ENCODE assay signal across 22 mouse cellular contexts in genomic region chr1:122667619-122668018, GRCm38 (mm10).
A peak's percentile ranks its signal among the peaks of the same experiment; 100 is the strongest.
DNase-seq lines count a peak whose midpoint lies in the region; ATAC-seq and TF ChIP-seq lines count a peak whose summit lies in the region.
"Had no signal": no experiment of that assay in that cellular context is flagged by ENCODE, and none has a peak within 500 bp of the region (broad histone marks: within the 10 kb centered on the region; RNA-seq: fewer than 3 reads in every experiment).

No protein-coding gene starts in this region.

- ATAC-seq in forebrain, embryonic 15.5 days (replicated peaks), result peak; percentile 48; the same call in 1 of the 2 replicates
- no peak for ATAC-seq in midbrain, embryonic 14.5 days (ENCODE audit: low FRiP score, low TSS enrichment)
- no peak for ATAC-seq in midbrain, embryonic 11.5 days (ENCODE audit: low FRiP score)
- ATAC-seq: inflammation-experienced regulatory T-cells, adult 6 months; intestine, postnatal 0 days; Patski had no signal

- H3K27me3 ChIP-seq in forebrain, embryonic 15.5 days, result no peaks in the 10 kb centered on the region
- no peaks in the 10 kb centered on the region for H3K27me3 ChIP-seq in forebrain, embryonic 10.5 days (ENCODE audit: poor library complexity, severe bottlenecking)
- H3K27me3 ChIP-seq in midbrain, embryonic 14.5 days (ENCODE audit: control insufficient read depth, insufficient read depth, low read length), result no peaks in the 10 kb centered on the region
- H3K27me3 ChIP-seq in midbrain, embryonic 11.5 days (ENCODE audit: control insufficient read depth, insufficient read depth, low read length), result no peaks in the 10 kb centered on the region
- H3K27me3 ChIP-seq: CH12.LX; embryonic facial prominence, embryonic 15.5 days; heart, embryonic 12.5 days; Patski had no signal

- H3K4me1 ChIP-seq in forebrain, embryonic 15.5 days, result no peaks in the 10 kb centered on the region
- peaks cover 6% of the 10 kb centered on the region; the same call in 1 of the 2 replicates for H3K4me1 ChIP-seq in forebrain, embryonic 10.5 days
- no peaks in the 10 kb centered on the region for H3K4me1 ChIP-seq in midbrain, embryonic 14.5 days (ENCODE audit: control insufficient read depth, insufficient read depth, low read length)
- H3K4me1 ChIP-seq in midbrain, embryonic 11.5 days (ENCODE audit: control insufficient read depth, insufficient read depth, low read length), result no peaks in the 10 kb centered on the region
- H3K4me1 ChIP-seq: embryonic facial prominence, embryonic 15.5 days; heart, embryonic 12.5 days; hindbrain, embryonic 10.5 days had no signal

- 32% methylated on average over 5 of the region's 5 CpGs for WGBS in forebrain, embryonic 15.5 days
- WGBS in forebrain, embryonic 10.5 days, result 51% methylated on average over 5 of the region's 5 CpGs
- 54% methylated on average over 5 of the region's 5 CpGs for WGBS in midbrain, embryonic 14.5 days
- 58% methylated on average over 5 of the region's 5 CpGs for WGBS in midbrain, embryonic 11.5 days

- no peak for DNase-seq in forebrain, embryonic 10.5 days (ENCODE audit: extremely low spot score, low spot score)
- peak; percentile 6 for DNase-seq in midbrain, embryonic 14.5 days
- DNase-seq in midbrain, embryonic 11.5 days (ENCODE audit: low spot score, missing footprints), result no peak
- DNase-seq in brain, embryonic 14.5 days (ENCODE audit: low read depth), result peak; percentile 60
- DNase-seq in urinary bladder, postnatal 14 days (ENCODE audit: low spot score), result no peak
- DNase-seq: adrenal gland, adult 2 months; adrenal gland, postnatal 25 days; cerebellum, adult 11 months; cerebellum, adult 8-10 months; cerebellum, postnatal 14 days; embryo, embryonic 11 days; gastrocnemius, adult 2 months; gastrocnemius, postnatal 25 days had no signal

- no peak for TF ChIP-seq CTCF in brain, embryonic 14.5 days (IDR thresholded peaks at IDR 0.05; ENCODE audit: borderline replicate concordance, extremely low read depth, insufficient read depth, insufficient read length)

- H3K9me3 ChIP-seq in forebrain, embryonic 15.5 days, result no peaks in the 10 kb centered on the region
- no peaks in the 10 kb centered on the region for H3K9me3 ChIP-seq in forebrain, embryonic 10.5 days
- no peaks in the 10 kb centered on the region for H3K9me3 ChIP-seq in midbrain, embryonic 14.5 days (ENCODE audit: control insufficient read depth, low read length)
- H3K9me3 ChIP-seq in midbrain, embryonic 11.5 days (ENCODE audit: control insufficient read depth, low read length), result no peaks in the 10 kb centered on the region
- H3K9me3 ChIP-seq: embryonic facial prominence, embryonic 15.5 days; heart, embryonic 12.5 days; hindbrain, embryonic 10.5 days had no signal

- H3K27ac ChIP-seq in forebrain, embryonic 15.5 days (replicated peaks), result no peak overlapping the region
- no peak overlapping the region for H3K27ac ChIP-seq in forebrain, embryonic 10.5 days
- H3K27ac ChIP-seq in midbrain, embryonic 14.5 days (replicated peaks; ENCODE audit: low read depth, low read length), result no peak overlapping the region
- H3K27ac ChIP-seq in midbrain, embryonic 11.5 days (ENCODE audit: low read depth, low read length), result no peak overlapping the region
- H3K27ac ChIP-seq: embryonic facial prominence, embryonic 15.5 days; gastrocnemius, adult 2 months; hindbrain, embryonic 10.5 days had no signal

- H3K4me2 ChIP-seq in forebrain, embryonic 15.5 days (replicated peaks), result no peak overlapping the region
- H3K4me2 ChIP-seq in midbrain, embryonic 14.5 days (ENCODE audit: low read length), result no peak overlapping the region
- no peak overlapping the region for H3K4me2 ChIP-seq in midbrain, embryonic 11.5 days
- H3K4me2 ChIP-seq: embryonic facial prominence, embryonic 15.5 days; heart, embryonic 12.5 days had no signal

- no peak for TF ChIP-seq POLR2A in brain, embryonic 14.5 days (IDR thresholded peaks at IDR 0.05; ENCODE audit: borderline replicate concordance, extremely low read depth, insufficient read depth, insufficient read length, poor library complexity, severe bottlenecking)

- H3K9ac ChIP-seq in forebrain, embryonic 15.5 days (replicated peaks), result no peak overlapping the region
- H3K9ac ChIP-seq in midbrain, embryonic 14.5 days (replicated peaks; ENCODE audit: low read length), result no peak overlapping the region
- no peak overlapping the region for H3K9ac ChIP-seq in midbrain, embryonic 11.5 days (ENCODE audit: low read length)
- H3K9ac ChIP-seq: embryonic facial prominence, embryonic 15.5 days; heart, embryonic 12.5 days had no signal

- H3K4me3 ChIP-seq in forebrain, embryonic 15.5 days, result no peak overlapping the region
- H3K4me3 ChIP-seq in forebrain, embryonic 10.5 days, result no peak overlapping the region
- H3K4me3 ChIP-seq in midbrain, embryonic 14.5 days (replicated peaks; ENCODE audit: low read depth, low read length), result no peak overlapping the region
- H3K4me3 ChIP-seq in midbrain, embryonic 11.5 days (ENCODE audit: low read depth, low read length), result no peak overlapping the region
- H3K4me3 ChIP-seq: embryonic facial prominence, embryonic 15.5 days; erythroblast, embryonic 14.5 days; gastrocnemius, adult 2 months; heart, embryonic 12.5 days; hindbrain, embryonic 10.5 days had no signal

- no peaks in the 10 kb centered on the region for H3K36me3 ChIP-seq in forebrain, embryonic 15.5 days
- H3K36me3 ChIP-seq in forebrain, embryonic 10.5 days (replicated peaks), result no peaks in the 10 kb centered on the region
- H3K36me3 ChIP-seq in midbrain, embryonic 14.5 days (ENCODE audit: control insufficient read depth, insufficient read depth, low read length), result no peaks in the 10 kb centered on the region
- no peaks in the 10 kb centered on the region for H3K36me3 ChIP-seq in midbrain, embryonic 11.5 days (ENCODE audit: control insufficient read depth, insufficient read depth, low read length)
- H3K36me3 ChIP-seq: embryonic facial prominence, embryonic 15.5 days; heart, embryonic 12.5 days; hindbrain, embryonic 10.5 days had no signal

Comparison
In these comparisons a context has a peak if more than half of its experiments do, and no peak if none do; other contexts are left out.
1. DNase-seq: peak in midbrain, embryonic 14.5 days (single experiment) and brain, embryonic 14.5 days (single experiment); none in forebrain, embryonic 10.5 days (single experiment), midbrain, embryonic 11.5 days (single experiment) and urinary bladder, postnatal 14 days (single experiment).